Mouse (Mus musculus): ENCODE results near the gene Olfr391-ps. TPM values are rescaled to one million over a fixed set of nuclear protein-coding genes. Genes with fewer than 3 reads are reported as not detected.

Olfr391-ps gene
- polyA plus RNA-seq (2014; fragmentation: Illumina TruSeq; extraction: RNeasy Lipid Tissue Mini Kit (QIAGEN cat#74804); ENCODE audit: low read depth, low replicate concordance) = not detected

DNA sequence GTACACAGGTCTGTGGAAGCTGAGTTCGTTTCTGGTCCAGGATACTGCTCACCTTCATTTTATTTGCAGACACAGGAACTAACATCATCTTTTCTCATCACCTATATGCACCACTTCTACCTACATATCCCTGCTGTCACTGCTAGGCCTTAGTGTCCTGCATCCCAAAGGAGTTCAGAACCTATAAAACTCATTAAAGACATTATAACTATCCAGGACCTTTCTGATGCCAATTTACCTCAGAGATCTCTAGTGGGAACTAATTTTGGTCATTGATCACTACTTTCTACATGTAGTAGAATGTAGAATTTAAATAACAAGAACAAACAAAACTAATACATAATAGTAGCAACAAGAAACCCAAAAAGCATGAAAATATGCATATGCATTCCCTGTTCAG, at the start of gene Olfr391-ps:
Olfr391-ps (minus strand) TSS at position 101 of the 400 bp plus-strand sequence.

DNA sequence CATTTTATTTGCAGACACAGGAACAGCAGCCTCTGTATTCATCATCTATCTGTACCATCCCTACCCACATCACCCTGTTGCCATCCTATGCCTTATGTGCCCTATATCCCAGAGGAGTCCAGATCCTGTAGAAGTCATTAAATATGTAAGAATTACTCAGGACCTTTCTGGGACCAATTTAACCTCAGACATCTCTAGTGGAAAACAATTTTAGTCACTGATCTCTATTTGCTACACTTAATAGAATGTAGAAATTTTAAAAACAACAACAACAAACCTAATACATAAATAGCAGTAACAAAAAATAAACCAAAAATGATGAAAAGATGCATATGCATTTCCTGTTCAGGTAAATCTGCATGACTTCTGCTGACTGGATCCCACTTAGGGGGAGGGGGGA, 48.5 kb upstream of the Olfr391-ps start, which contains the start of gene Olfr393:
Olfr393 (minus strand) TSS at position 101 of the 400 bp plus-strand sequence.

DNA sequence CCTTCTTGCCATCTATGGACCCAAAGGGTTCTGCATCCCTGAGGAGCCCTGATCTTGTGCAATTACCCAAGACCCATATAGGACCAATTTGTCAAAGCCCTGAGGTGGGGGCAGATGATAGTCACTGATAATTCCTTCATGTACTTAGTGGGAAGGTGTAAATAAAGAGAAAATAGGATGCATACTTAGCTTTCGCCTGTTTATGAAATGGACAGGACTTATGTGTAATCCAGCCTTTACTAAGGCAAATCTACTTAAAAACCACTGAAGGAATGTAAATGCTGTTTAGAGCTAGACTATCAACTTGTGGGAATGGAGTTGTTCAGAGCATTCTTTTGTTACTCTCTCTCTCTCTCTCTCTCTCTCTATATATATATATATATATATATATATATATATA, 14.1 kb upstream of the Olfr391-ps start, which contains the start of gene Olfr392:
Olfr392 (minus strand) TSS at position 101 of the 400 bp plus-strand sequence.

DNA sequence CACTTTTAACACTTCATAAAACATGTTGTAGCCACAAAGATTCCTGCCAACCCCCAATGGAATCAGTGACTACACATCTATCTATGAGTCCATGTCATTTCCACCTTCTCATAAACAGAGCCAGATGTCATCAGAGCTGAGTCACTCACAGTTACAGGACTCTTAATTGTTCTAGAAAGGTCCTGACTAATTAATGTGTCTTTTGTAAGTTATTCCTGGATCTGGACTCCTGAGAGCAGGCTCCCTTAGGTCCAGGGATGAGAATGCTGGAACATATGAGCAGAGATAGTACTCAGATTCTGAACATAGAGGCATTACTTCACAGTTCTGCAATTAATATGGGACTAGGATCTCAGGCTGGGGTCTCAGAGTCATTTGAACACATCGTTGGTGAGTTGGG, 20.2 kb downstream of the Olfr391-ps start, which contains the start of gene Olfr390:
Olfr390 (plus strand) TSS at position 301 of the 400 bp plus-strand sequence.

DNA sequence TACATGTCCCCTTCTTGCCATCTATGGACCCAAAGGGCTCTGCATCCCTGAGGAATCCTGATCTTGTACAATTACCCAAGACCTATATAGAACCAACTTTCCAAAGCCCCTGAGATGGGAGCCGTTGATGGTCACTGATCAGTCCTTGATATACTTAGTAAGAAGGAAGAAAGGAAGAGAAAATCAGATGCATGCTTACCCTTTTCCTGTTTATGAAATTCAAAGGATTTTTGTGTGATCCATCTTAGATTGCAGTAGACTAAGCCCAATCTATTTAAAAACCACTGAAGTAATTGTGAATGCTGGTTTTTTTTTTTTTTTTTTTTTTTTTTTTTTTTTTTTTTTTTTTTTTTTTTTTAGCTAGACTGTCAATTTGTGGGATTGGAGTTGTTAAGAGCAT, 22.2 kb downstream of the Olfr391-ps start, which contains the start of gene Olfr389:
Olfr389 (minus strand) TSS at position 101 of the 400 bp plus-strand sequence.

Other genes with a start within 250 kb of the Olfr391-ps start
- gene Olfr385, start 210.0 kb downstream of the Olfr391-ps start, polyA plus RNA-seq (2014; fragmentation: Illumina TruSeq; extraction: RNeasy Lipid Tissue Mini Kit (QIAGEN cat#74804); ENCODE audit: low read depth, low replicate concordance) = not detected
- gene Olfr384, start 204.5 kb downstream of the Olfr391-ps start, polyA plus RNA-seq (2014; fragmentation: Illumina TruSeq; extraction: RNeasy Lipid Tissue Mini Kit (QIAGEN cat#74804); ENCODE audit: low read depth, low replicate concordance) = not detected
- not detected for gene Zfp735, start 114.3 kb downstream of the Olfr391-ps start, polyA plus RNA-seq (2014; fragmentation: Illumina TruSeq; extraction: RNeasy Lipid Tissue Mini Kit (QIAGEN cat#74804); ENCODE audit: low read depth, low replicate concordance)
- gene Olfr389, start 22.3 kb downstream of the Olfr391-ps start, polyA plus RNA-seq (2014; fragmentation: Illumina TruSeq; extraction: RNeasy Lipid Tissue Mini Kit (QIAGEN cat#74804); ENCODE audit: low read depth, low replicate concordance) = not detected
- gene Olfr390, start 20.1 kb downstream of the Olfr391-ps start, polyA plus RNA-seq (2014; fragmentation: Illumina TruSeq; extraction: RNeasy Lipid Tissue Mini Kit (QIAGEN cat#74804); ENCODE audit: low read depth, low replicate concordance) = not detected
- gene Olfr392, start 14.0 kb upstream of the Olfr391-ps start, polyA plus RNA-seq (2014; fragmentation: Illumina TruSeq; extraction: RNeasy Lipid Tissue Mini Kit (QIAGEN cat#74804); ENCODE audit: low read depth, low replicate concordance) = not detected
- not detected for gene Olfr393, start 48.4 kb upstream of the Olfr391-ps start, polyA plus RNA-seq (2014; fragmentation: Illumina TruSeq; extraction: RNeasy Lipid Tissue Mini Kit (QIAGEN cat#74804); ENCODE audit: low read depth, low replicate concordance)
- not detected for gene Olfr394, start 87.7 kb upstream of the Olfr391-ps start, polyA plus RNA-seq (2014; fragmentation: Illumina TruSeq; extraction: RNeasy Lipid Tissue Mini Kit (QIAGEN cat#74804); ENCODE audit: low read depth, low replicate concordance)
- not detected for gene Olfr395, start 106.2 kb upstream of the Olfr391-ps start, polyA plus RNA-seq (2014; fragmentation: Illumina TruSeq; extraction: RNeasy Lipid Tissue Mini Kit (QIAGEN cat#74804); ENCODE audit: low read depth, low replicate concordance)
- not detected for gene Olfr23, start 133.6 kb upstream of the Olfr391-ps start, polyA plus RNA-seq (2014; fragmentation: Illumina TruSeq; extraction: RNeasy Lipid Tissue Mini Kit (QIAGEN cat#74804); ENCODE audit: low read depth, low replicate concordance)
- gene Olfr397, start 157.8 kb upstream of the Olfr391-ps start, polyA plus RNA-seq (2014; fragmentation: Illumina TruSeq; extraction: RNeasy Lipid Tissue Mini Kit (QIAGEN cat#74804); ENCODE audit: low read depth, low replicate concordance) = not detected
- not detected for gene Olfr398, start 187.4 kb upstream of the Olfr391-ps start, polyA plus RNA-seq (2014; fragmentation: Illumina TruSeq; extraction: RNeasy Lipid Tissue Mini Kit (QIAGEN cat#74804); ENCODE audit: low read depth, low replicate concordance)

Measured in heart, adult 10 weeks (tissue).